Mouse (Mus musculus) mouse trophoblast stem cell (cell line): ENCODE measurements around the gene Mypn.

Source experiments
- in situ Hi-C, 2 experiments: fragments of 300-500 bp; cut with MseI, MboI; formaldehyde crosslinking; loops; 2 replicates in 1 of 2; 3 replicates in 1 of 2; pipeline ENCODE4 v1.15.1; 2025

Mypn gene

DNA sequence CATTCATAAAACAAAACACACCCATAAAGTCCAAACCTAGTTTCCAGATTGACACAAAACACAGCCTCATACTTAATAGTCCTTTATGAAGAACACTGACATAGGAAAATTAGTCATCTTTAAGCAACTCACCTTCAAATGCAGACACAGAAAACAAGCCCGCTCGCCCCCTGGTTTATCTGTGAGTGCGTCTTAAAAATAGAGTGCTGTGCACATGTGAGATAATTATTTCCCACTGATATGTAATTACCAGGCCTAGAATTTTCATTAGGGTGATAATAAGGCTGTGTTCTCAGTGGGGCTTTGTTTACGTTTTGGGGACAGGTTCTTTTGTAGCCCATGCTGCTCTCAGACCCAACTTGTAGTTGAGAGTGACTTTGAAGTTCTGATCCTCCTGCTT is 4.7 kb downstream of the Mypn start:
- in situ Hi-C loops, result no loop called here

DNA sequence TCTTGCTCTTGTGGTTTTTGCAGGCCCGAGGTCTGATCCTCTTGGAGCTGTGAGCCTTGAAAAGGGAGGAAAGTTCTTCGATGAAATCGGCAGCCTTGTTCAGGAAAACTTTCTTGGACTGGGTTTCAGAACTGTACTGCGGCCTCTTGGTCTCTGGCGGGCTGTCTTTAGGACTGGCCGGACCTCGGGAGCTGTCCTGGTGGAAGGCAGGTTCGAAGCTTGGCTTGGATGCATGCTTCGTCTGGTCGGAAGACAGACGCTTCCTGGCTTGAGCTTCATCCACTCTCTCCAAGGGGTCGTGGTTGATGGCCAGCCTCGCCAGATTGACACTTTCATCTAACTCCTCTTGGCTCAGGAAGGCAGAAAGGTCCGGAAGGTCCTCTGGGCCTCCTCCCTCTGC is 11.0 kb downstream of the Mypn start:
- in situ Hi-C loops, result no loop called here

DNA sequence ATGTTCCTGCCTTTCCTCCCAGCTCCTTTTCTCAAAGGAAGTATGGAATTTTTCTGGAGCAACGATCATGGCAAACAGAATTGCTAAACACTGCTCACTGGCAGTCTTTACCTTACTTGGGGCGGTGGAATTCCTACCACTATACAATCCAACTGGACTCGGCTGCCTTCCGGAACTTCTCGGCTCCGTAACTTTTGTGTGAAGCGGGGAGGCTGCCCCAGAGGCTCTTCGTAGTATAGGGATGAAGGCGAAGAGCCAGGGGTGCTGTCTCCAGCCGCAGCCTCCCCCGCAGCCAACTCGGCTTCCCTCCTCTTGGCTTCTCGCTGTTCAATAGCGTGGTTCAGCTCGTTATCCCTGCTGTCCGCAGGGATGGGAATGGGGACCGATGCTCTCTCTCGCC is 11.5 kb downstream of the Mypn start:
- in situ Hi-C loops, result no loop called here

DNA sequence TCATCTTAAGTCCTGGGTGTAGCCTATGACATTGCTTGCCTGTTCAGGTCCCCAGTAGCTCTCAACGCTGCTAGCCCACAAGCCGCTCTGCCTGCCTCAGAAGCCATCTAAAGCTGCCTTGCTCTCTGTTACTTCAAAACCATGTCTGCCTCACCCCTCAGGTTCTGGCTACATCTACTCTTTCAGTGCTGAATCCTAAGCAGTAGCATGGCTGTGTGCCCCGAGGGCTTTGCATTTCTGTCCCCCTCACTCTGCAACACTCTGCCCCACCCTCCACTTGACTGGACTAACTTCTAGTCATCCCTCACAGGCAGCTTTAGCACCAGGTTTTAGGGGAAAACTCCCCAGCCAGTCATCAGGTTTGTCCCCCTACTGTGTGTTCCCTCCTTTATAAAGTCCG is 19.3 kb downstream of the Mypn start:
- in situ Hi-C loops, result no loop called here

DNA sequence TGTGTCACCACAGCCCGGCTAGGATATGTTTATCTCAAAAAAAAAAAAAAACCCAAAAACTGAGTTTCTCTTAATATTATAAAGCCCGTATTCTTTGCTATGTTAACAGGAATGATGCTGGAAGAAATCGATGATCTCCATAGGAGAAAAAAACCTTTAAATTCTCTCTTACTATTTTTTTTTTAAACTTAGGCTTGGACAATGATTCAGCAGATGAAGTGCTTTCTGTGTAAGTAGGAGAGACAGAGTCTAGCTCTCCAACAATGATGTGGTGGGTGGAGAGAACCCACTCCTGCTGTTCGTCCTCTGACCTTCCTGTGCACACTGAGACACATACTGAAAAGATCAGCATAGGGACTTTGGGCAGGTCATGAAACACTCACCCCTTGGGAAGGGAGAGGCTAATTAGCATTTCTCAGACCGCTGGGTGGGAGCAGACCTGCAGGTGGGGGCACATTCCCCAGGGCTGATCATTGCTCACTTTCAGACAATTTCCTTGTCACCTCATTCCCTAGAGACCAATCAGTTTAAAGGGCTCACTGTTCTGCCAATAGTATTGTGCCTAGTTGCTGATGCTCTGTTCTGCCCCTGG is 21.5 kb downstream of the Mypn start:
- in situ Hi-C loops, result no loop called here

DNA sequence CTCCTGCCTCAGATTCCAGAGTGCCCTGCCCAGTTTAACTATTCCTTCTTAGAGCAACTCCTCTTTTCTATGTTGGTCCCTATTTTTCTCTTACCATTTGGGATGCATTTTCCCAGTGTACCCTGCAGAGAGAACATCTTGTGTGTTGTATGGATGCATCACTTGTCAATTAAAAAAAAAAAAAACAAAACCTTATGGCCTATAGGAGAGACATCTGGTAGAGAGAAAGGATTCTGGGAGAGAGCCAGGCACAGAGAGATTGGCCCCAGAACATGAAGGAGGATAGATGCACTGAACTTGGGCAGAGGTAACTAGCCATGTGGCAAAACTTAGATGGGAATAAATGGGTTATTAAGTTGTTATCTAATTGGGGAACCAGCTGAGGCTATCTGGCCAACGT is 22.6 kb downstream of the Mypn start:
- in situ Hi-C loops, result no loop called here

DNA sequence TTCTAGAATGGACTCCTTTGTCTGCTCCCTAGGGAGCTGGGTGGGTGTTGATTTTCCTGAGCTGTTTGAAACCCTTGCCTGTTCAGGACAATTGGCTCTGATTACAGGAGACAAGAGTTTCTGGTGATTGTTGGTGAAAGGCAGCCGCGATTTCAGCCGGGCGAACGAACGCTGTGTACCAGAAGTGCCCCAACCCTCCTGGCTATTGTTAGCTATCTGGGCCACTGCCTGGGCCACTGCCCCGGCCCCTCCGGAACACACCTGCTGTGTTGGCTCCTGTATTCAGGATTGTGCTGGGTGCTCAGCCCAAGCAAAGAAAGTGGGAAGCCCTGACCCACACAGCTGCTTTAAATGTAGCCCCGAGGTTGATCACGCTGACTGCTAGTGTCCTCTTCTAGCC is 24.2 kb downstream of the Mypn start:
- in situ Hi-C loops, result no loop called here

DNA sequence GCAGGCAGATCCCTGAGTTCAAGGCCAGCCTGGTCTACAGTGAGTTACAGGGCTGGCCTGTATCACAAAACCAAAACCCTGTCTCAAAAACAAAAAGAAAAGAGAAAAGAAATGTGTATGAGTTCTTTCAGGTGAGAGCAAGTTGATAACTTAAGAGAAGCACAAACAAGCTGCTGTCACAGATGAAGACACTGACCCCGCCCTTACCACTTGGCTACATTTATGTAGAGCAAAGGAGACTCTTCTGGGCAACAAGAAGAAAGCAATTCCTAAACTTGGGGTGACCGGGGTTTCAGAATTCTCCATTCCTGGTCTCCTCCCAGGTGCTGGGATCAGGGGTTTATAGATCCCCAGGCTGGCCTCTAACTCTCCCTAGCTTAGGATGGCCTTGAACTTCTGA is 25.4 kb downstream of the Mypn start:
- in situ Hi-C loops, result no loop called here

DNA sequence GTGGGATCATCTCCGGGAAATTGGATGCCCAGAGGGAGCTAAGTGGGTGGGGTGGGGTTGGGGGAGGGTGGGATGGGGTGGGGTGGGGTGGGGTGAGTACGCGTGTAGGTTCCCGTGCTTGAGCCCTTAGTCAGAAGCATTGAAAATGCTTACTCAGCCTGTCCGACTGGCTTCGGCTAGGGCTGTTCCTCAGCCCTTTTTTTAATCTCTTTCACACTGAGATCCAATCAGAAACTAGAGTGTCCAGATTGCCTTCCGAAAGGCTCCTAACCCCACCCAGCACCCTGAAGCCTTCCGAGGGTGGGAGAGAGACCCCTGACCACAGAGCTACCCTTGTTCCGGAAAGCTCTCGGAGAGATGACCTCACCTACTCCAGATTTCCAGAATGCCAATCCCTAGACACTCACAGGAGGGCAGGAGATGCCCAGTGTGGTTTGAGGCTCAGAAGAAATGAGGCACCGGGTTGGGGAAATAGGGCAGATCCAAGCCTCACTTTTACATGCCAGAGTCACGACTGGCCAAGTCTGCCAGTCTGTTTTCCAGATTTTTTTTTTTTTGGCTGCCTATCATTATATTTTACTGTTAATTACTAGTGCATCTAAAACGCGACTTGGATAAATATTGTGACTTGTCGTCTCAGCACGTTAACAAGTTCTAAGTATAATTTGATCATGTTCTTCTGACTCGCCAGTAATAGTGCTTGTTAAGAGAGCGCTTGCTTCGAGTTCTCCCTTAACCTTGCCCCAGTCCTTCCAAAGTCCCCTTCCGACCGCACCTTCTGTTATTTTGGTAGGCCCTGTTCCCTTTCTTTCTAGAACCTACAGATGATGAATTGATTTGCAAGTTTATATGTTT is 26.2 kb downstream of the Mypn start:
- in situ Hi-C loops, result no loop called here

DNA sequence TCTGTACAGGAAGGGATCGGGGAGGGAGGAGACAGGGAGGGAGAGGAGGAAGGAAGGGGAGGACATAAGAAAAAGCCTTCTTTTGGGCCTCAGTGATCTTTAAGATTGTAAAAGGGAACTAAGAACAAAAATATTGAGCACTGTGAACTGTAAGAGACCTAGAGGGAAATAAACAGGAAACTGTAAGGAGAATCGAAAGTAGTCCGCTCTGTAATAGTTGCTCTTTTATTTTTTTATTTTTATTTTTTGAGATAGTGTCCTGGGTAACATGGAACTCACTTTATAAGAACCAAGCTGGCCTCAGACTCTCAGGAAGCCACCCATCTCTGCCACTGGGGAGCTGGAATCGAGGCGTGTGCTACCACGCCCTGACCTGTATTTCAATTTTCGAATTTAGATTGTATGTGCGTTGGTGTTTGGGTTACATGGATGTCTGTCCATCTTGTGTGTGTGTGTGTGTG is 27.3 kb downstream of the Mypn start:
- in situ Hi-C loops, result no loop called here

DNA sequence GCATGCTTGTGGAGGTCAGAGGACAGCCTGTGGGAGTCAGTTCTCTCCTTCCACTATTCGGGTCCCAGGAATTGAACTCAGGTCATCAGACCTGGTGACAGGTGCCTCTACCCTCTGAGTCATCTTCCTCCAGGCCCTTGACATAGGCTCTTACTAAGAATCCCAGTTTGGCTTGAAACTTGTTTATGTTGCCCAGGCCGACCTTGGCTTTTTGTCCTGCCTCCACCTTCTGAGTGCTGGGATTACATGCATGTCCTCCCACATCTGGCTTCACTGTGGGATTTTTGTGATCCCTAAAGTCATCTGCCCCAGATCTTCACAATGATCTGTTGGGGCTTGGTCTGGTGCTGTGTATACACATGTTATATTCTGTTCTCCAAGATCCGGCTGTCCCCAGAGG is 31.7 kb downstream of the Mypn start:
- in situ Hi-C loops, result no loop called here

DNA sequence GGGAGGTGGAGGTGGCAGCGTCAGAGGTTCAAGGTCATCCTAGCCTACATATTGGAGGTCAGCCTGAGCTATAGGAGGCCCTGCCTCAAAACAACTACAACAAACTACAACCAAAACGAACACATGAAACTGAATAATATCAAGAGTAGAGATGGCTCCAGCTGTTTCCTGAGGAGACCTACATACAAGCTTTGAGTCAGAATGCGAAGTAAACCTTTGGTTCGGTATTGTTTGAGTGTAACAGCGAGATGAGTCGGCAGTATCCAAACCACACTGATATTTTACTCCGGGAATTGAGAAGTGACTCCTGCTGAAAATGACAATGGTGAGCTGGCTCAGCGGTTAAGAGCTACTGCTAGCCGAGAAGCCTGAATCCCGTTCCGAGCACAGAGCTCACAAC is 34.2 kb downstream of the Mypn start:
- in situ Hi-C loops, result no loop called here

DNA sequence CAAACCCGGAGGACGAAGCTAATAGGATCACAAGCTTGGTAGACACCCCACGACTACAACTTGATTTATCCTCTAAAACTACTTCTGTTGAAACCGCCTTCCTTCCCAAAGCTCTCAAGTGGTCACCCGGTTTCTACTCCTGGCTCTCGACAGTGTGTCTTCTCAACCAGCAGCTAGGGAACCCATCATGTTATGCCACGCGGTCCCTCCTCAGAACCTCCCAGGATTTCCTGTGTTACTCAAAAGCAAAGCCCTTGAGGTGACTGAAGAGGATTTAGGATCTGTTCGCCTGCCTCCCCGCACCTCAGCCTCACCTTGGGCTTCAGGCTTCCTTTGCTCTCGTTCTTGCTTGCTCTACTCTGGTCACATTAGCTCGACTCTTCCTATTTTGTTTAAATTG is 35.6 kb downstream of the Mypn start:
- in situ Hi-C loops, result no loop called here

DNA sequence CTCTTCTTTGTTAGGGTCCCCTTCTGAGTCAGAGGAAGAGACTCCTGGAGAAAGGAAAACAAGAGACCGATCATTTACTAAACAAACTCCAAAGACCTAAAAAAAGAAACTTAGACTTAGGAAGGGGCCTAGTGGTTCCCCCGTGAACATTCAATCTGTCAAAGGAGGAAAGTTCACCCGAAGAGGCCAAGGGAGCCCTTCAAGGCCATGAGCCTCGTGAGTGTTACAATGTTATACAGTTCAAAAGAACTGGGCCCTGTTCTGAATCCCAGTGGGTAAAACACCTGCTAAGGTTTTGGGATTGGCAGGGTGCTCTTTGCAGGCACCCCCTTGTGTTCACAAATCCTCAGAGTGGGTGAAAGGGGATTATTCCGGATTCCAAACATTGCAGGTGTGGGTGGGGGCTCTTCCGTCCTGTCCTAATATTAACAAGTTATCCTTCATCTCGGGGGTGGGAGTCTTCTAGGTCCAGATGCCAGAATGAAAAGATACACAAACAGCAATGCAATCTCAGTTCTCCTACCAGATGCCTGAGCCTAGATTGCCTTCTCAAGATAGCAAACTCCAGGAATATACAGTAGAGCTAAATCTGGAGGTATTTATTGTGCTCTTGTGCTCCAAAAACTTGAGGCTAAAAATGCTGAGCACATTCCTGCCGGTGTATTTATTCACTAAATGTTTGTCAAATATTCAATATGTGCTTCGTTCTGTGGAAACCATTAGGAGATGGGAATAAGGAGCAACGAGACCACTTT is 36.3 kb downstream of the Mypn start:
- in situ Hi-C loops, result no loop called here

DNA sequence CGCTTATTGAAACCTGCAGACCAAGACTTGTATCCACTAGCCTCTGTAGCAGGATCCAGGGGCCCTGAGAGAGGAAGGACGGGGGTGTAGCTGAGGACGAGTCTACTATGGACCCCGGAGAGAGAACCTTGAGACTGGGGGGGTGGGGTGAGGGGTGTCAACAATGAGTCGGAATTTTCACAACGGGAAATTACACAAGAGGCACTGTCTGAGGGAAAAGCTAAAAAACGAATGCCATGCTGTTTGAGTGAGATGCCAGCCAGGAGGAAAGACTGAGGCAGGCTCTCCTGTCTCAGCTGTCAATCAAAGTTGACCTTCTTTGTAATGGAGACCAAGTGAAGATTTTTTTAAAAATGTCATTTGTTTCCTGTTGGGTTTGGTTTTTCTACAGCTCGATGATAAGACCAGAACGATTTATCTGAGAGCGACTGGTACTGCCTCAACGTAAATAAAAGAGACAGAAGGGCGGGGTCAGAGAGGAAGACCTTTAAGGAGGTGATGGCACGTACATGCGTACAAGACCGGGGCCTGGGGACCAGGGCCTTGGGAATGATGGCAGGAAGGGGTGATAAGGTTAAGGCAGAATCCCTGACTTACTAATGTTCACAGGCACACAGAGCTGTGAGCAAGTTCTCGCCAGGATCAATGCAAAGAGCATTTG is 37.9 kb downstream of the Mypn start:
- in situ Hi-C loops, result no loop called here

DNA sequence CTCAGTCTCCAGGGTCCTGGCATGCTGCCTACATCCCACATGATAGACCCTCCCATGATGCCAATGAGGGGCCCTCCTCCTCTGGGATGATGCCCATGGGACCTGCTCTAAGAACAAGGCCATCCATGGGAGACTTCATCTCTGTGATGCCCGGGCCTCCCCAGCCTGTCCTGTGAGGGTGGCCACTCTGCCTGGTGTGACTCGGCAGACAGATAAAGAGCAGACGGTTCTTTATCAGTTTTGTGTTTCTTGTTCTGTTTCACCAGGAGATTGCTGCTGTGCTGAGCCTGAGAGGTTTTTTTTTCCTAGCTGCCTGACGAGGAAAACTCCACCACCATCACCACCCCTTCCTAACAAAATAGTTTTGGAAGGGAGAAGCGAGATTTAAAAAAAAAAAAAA is 42.5 kb downstream of the Mypn start:
- in situ Hi-C loops, result no loop called here

DNA sequence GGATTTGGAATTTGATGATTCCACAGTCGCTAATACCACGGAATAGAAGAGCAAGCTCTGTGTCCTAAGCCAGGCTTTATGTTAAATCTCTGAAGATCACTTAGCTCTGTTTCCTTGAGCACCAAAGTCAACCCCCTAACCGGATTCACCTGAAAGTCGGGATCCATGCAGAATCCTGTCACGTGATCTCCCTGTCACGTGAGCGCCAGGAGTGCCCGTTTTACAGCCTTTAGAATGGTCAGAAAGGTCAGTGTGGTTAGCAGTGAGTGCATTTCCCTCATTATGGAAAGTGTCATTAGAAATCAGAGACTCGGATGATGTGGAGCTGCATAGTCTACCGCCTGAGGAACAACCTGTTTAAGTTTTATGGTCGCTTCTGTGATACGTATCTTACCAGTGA is 43.1 kb downstream of the Mypn start:
- in situ Hi-C loops, result no loop called here

DNA sequence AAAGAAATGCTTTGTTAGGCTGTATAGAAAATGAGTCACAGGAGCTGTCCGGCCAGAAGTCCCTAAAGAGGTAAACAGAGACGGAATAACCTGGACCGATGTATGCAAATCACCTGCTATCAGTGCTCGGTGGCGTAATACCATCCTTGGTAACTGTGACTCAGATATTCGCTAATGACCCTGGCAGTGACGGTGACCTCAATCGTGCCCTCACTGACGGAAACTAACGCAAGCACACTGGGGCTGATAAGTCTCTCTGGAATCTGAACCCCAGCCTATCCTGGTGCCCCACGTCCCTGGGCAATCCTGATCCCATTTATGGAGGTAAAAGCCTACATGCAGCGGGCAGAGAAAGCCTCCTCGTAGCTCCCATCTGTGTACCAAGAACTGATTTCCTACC is 45.6 kb downstream of the Mypn start:
- in situ Hi-C loops, result no loop called here

DNA sequence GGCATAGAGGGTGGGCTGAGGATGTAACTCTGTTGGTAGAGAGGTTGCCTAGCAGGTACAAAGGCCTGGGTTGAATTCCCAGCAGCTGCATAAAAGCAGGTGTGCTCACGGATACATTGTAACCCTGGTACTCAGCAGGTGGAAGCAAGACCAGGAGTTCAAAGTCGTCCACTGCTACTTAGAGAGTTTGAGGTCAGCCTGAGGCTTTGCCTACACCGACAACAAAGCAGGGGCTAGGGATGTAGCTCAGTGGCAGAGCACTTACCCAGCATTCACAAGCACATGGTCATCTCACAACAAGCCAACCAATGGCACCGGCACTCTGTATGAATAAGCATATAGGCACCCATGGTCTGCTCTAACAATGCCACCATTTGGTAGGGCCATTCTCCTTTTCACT is 46.3 kb downstream of the Mypn start:
- in situ Hi-C loops, result no loop called here

DNA sequence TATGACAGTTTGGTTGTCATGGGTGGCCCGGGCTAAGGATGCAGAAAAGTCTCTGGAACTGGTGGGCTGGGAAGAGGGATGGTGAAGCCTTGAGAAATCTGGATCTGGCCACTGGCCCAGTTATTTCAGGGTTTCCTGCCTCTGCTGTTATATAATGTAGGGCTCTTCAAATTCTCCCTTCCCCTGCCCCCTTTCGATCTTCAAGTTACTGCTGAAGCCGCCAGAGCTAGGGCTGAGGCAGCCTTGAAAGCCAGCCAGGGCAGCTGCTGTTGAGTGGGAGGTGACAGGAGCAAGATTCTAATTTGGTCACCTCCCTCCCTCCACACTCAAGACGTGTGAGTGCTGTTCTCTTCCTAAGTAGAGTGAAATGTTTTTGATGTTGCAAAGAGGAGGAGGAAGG is 46.8 kb downstream of the Mypn start:
- in situ Hi-C loops, result no loop called here

DNA sequence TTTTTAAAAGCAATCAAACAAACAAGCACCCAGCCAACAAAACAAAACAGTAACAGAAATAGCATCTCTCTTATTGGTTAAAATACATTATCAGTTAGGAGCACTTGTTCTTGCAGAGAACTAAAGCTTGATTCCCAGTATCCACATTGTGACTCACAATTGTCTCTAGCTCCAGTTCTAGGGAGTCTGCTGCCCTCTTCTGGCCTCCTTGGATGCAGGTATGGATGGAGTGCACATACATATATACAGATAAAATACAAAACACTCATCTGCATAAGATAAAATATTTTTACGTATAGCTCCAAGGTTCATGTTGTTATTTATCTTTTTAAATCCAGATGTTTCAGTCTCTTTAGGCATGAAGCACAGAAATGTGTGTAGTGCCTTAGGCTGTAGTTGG is 47.4 kb downstream of the Mypn start:
- in situ Hi-C loops, result no loop called here

DNA sequence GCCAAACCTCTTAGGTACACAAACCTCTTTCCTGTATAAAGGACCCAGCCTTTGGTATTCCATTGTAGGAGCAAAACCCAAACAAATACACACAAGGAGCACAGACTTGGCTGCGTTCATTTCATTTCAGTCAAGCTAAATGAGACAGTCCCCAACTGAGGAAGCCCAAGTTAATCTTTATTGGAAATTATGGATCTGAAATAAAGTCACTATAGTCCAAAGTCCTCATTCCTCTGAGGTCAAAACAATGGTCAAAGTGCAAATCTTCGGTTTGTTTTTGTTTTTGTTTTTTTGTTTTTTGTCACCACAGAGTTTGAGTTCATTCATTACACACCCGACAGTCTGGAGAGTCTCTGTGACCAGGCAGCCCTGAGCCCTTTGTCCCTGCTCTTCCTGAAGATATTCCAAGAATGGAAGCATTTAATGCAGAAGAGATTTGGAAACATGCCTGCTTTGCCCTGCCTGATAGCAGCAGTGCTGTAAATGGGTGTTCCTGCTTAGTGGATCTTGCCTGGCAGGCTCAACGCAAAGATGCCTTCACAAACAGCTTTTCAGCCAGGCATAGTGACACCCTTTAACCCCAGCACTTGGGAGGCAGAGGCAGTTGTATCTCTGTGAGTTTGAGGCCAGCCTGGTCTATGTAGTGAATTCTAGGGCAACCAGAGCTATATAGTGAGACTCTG is 47.9 kb downstream of the Mypn start:
- in situ Hi-C loops, result no loop called here
